19 mouse cellular contexts compared by ENCODE assay signal in genomic region chr15:7017281-7017845, GRCm38 (mm10).
DNase-seq lines count a peak whose midpoint lies in the region; ATAC-seq lines count a peak whose summit lies in the region.
"Had no signal": no experiment of that assay in that cellular context is flagged by ENCODE, and none has a peak within 500 bp of the region (broad histone marks: within the 10 kb centered on the region; RNA-seq: fewer than 3 reads in every experiment).

No protein-coding gene starts in this region.

- intact Hi-C loops in gastrocnemius, postnatal 14 days (cut with DNase I; ENCODE audit: low total_unique reads), result no loop called here

- DNase-seq in gastrocnemius, adult 18-20 months (ENCODE audit: low spot score), result peak; percentile 73
- no peak for DNase-seq in gastrocnemius, postnatal 14 days
- DNase-seq in 3T3-L1 (ENCODE audit: low read depth, low spot score), result peak; percentile 83
- DNase-seq in NIH3T3 (ENCODE audit: low read depth), result peak; percentile 23
- no peak for DNase-seq in ovary, postnatal 10 days (ENCODE audit: low spot score)
- DNase-seq in cerebellum, postnatal 14 days, result no peak
- DNase-seq: cerebellum, adult 9-11 months; kidney, adult 9 months; kidney, postnatal 36 days; layer of hippocampus, postnatal 36 days; lung, adult 2 months; right cerebral cortex, postnatal 14 days; thymus, adult 2 months; thymus, postnatal 4 days had no signal

- ATAC-seq in megakaryocyte, adult 5-6 weeks (ENCODE audit: poor library complexity, severe bottlenecking), result peak; percentile 52; the same call in 1 of the 2 replicates
- ATAC-seq: forebrain, embryonic 14.5 days; intestine, embryonic 16.5 days; liver, embryonic 12.5 days; midbrain, embryonic 16.5 days had no signal

Comparison
In these comparisons a context has a peak if more than half of its experiments do, and no peak if none do; other contexts are left out.
1. DNase-seq: peak in gastrocnemius, adult 18-20 months (single experiment), 3T3-L1 (single experiment) and NIH3T3 (single experiment); none in gastrocnemius, postnatal 14 days (single experiment), ovary, postnatal 10 days (single experiment) and cerebellum, postnatal 14 days (0 of 2).